Mouse (Mus musculus) gastrocnemius, postnatal 4 days (tissue): ENCODE results near the gene Relch. TPM values are rescaled to one million over a fixed set of nuclear protein-coding genes. Genes with fewer than 3 reads are reported as not detected.
"Not testable (repeated sequence)": the region's sequence is repeated elsewhere in the genome, so short reads cannot be mapped to it uniquely, and the experiment has no call there.

Source experiments
- DNase-seq, 2 experiments: peaks; one replicate each; pipeline ENCODE4 v3.0.0; 2021 to 2022; ENCODE audit warnings: low spot score in 2 of 2, mixed read lengths in 2 of 2
- total RNA-seq, 2 experiments: library from RNA; stranded (reverse); gene quantifications; 2 replicates each; pipeline ENCODE4 v1.2.3; 2021

Relch gene
- total RNA-seq, 2 experiments from 2014 or later, result 27.8 to 29.0 TPM

DNA sequence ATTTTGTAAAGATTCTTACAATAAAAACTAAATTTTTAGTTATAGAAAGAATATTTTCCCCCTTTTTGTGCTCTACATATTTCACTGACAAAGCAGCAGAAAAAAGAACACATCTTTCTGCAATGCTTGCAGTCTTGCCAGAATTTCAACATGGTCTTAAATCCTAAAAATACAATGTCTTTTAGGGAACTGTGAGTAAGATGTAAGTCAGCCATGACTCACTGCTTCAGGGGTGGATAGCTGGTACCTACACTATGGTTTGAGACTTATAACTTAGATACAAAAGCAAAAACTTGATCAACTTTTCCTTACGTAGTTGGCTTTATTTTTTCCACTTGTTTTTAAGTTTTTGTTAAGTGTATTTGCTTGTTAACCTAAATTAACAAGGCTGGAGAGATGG lies 78.8 kb downstream of the Relch start:
- no peak for DNase-seq

DNA sequence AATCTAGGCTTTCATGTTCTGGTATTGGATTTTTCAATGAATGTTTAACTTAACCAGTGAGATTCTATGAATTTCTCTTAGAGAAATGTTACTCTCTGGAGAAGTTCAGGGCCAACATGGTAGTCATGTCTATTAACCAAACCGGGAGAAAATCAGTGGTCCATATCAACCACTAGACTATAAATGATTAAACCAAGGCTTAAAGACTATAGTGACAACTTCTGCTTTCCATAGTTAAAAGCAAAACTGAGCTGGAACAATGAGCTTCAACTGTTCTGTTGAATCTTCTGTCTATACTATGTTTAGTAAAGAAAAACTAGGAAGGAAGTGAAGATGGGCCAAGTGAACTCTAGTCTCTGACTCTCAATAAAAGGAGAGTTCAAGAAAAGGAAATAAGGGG lies 82.8 kb downstream of the Relch start:
- DNase-seq, result no peak

DNA sequence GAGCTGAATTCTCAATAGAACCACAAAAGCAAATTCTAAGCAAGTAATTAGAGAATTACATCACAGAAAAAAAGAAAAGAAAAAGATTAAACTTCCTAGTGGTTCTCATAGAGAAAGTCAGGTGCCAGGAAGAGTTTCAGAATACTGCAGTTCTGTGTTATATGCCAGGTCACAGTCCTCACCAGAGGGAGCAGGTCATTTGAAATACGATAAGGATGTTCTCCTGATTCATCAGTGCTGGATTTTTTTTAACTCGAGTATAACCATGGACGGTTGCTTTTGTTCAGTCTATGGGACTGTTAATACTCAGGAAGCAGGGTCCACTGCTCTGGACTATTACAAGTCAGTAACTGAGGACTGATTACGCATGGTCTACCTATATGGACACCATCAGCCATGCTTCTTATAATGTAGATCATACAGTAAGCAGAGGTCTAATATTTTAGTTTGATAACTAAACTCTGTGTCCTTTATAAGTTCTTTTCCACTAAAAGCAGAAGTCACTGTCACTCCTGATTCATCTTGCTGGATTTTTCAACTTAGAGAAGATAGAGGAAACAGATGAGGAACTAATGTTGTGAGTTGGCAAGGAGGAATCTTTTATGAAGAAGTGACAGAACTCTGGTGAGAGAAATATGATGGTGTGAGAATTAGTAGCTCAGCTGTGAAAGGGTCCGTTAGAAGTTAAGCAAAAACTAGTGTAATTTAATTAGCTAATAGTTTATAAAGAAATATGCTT lies 83.4 kb downstream of the Relch start:
- DNase-seq, result no peak

DNA sequence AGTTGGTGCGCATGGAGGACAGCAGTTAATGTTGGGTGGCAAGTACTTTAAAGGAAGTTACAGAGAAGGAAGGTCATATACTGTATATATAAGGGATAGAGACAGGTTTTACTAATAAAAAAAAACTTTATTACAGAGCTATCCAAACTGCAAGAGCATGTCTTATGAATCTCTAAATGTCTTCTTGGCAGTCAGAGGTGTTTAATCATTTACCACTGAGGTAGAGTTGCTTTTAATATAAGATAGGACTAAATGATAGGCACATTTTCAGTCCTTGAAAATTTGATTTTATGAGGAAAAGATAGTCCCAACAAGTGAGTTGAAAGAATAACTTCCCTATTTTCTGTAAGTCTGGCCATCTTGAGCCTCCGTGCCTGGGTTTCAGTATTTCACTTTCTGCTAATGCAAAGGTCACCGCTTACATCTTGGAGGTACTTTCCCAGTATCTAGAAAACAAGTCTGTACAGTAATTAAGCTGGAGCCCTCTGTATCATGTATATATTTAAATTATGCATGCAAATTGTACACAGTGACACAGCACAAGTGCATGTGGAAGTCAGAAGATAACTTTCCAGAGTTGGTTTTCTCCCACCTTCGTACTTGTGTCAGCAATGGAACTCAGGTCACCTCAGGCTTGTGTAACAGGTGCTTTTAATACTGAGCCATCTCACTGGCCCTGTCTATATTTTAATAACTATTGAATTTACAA lies 84.6 kb downstream of the Relch start:
- no peak for DNase-seq

DNA sequence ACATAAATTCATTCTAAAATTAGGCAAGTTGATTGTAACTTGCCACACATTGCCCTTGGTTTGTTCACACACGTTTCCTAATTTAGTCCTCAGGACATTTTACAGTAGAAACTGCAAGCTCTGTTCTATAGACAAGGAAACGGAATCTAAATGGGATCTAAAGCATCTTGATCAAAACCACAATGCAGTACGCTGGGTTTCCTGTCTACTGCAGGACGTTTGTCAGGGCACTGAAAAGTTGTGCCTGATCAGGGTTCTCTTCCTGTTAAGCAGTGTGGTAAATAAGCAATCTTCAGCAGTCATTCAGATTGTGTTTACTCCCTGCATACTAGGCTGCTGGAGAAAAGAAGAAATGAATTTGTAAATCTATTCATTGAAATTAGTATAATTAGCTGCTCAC lies 88.5 kb downstream of the Relch start:
- DNase-seq, result no peak

DNA sequence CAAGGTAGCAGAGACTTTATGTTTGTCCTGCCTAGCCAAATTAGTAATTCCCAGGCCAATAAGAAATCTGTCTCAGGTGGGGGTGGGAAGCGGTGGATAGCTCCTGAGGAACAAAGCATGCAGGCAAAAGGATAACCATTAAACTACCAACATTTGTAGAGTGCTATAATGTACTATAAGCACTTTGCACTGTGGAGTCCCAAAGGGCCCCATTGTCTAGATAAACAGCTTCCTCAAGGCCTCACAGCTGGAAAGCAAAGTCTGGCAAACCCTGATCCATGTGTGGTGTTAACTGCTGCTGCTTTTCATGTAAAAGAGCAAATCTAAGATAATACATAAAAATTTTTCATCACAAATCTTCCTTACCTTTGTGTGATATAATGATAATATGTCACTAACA lies 89.3 kb downstream of the Relch start:
- no peak for DNase-seq

DNA sequence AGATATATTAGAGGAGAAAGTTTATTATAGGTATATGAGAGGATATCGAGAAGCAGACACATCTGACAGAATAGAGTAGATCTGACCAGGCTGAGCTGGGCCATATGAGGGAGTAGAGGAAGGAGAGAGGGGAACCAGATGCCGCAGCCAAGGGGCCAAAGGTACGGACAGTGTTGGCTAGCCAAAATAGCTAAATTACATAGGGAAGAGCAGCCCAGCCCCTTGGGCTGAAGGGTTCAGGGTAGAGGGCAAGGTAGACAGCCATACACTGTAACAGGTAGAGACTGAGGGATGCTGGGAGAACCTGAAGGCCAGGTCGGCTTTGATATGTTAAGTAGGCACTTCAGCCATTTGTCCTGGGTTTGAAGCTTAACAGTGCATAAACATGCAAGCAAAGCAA lies 95.1 kb downstream of the Relch start:
- no peak for DNase-seq

DNA sequence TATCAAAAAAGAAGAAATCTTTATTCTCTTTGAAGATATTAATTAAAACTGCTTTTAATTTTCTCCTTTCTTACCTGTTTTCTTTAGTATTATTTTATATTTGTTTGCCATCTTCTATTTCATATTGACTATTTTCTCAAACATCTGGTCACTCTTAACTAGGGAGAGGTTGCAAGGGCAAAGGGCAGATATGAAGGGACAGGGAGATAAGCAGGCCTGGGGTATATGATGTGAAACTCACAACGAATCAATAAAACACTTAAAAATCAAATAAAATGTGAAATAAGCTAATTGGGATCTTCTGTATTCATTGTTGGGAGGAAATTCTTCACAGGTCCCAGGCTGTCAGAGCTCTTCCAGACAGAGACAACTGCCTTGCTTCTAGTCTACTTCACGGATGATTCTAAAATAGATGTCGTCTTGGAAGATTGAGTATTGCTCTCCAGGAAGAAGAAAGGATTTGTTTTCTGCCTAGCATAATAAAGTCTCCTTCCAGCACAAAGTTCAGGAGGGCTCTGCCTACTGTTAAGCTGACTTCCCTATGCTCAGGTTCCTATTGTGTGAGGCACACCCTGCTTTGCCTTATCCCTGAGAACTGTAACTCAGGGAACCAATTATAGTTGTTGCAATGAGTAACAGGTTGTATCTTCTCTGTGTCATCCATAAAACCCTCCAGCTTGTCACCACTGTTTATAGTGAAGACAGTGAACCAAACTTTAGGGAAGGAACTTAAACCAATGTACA lies 95.9 kb downstream of the Relch start:
- DNase-seq, result no peak

DNA sequence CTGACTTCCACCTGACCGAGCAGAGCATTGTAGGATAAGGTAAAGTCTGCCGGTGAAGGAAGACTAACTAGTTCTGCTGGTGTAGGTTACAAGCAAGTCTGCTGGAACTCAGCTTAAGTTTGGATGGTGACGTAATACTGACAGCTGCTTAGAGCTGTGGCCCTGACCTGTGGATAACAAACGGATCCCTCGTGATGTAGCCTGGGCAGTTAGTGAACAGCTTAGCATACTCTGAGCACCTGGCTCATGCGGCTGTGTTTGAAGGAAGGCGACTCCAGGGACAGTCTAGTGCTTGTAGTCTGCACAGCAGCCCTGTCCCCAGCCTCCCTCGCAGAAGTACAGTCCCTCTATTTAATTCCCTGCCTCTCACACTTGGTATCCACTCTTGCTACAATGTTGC lies 101.9 kb downstream of the Relch start:
- no peak for DNase-seq

DNA sequence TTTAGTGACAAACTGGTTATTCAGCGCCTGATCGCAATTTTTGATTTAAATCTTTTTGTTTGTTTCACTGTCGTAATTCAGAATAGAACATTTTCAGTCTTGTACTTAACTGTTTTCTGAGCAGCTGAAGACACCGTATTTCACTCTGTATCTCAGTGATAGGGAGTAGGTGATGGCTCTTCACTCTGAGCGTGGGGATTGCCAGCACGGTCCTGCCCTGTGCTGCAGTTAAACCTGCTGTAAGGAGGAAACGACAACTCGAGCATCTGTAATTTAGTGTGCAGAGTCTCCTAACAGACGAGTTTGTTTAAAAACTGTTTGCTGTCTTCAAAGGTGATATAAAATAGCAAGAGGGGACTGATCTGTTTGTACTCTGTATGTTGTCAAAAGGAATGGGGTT lies 102.4 kb downstream of the Relch start:
- DNase-seq, result not testable (repeated sequence)

DNA sequence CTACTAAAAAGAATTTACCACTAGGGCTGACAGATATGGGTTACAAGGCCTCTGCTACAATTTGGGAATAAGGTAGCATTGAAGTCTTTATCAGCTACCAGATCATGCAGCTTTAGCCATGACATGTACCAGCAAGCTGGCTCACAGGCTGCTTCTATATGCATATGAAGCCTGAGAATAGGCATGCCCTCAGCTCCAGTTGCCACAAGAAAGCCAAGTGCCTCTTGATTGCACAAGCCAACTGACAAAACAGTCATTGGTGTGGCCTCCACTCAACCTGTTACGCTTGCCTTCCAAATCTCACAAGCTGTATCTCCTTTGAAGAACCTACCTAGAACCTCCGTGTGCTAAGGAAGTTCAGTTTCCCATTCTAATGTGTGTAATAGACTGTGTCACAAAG lies 104.7 kb downstream of the Relch start:
- no peak for DNase-seq

DNA sequence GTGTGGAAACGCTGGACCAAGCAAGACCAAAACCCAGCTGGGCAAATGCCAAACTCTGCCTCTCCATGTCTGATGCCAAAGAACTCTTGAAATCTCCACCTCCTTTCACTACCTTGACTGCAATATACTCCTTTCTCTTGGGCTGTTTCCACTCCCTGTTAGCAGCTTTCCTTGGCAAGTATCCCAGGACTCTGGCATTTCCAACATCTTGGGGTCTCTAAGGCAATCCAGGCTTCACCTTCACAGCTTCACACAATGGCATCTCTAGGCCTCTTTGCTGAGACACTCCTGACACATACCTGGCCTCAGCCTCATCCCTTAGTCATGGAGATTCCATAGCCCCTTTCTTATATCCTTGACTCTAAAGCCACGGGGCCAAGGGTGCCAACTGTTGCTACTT lies 107.0 kb downstream of the Relch start:
- DNase-seq, result no peak

DNA sequence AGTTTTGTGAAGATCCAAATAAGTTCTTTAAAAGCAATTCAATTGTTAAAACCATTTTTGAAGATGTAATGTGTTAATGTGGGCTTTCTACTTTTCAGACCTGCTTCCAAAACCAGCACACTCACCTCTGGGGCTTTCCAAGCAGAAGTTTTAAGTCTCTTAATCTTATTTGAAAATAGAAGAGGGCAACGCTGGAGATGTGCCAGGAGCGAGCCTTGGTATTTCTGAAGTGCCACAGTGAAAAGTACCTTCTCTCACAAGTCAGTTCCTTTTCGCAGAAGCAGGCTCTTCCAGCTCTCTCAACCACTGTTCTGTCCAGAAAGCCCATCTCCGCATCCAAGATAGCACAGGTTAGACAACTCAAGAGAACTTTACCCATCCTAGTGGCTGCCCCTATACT lies 112.8 kb downstream of the Relch start:
- DNase-seq, result no peak

DNA sequence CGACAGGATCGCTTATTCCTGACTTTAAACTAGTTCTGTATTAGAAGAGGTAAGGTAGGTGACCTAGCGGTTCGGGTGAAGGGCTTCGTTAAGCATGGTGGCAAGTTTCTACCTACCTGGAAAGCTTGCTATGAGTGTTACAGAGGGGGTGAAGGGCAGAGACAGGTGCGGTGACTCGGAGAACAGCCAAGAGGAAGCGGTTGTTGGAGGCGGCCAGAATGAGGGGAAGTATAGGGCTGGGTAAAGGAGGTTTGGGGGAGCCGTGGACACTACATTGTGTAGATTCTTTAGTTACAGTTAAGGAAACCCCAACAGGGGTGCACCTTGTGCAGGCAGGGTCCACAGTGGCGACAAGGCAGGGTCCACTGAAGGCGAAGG lies 116.4 kb downstream of the Relch start:
- DNase-seq, result no peak

DNA sequence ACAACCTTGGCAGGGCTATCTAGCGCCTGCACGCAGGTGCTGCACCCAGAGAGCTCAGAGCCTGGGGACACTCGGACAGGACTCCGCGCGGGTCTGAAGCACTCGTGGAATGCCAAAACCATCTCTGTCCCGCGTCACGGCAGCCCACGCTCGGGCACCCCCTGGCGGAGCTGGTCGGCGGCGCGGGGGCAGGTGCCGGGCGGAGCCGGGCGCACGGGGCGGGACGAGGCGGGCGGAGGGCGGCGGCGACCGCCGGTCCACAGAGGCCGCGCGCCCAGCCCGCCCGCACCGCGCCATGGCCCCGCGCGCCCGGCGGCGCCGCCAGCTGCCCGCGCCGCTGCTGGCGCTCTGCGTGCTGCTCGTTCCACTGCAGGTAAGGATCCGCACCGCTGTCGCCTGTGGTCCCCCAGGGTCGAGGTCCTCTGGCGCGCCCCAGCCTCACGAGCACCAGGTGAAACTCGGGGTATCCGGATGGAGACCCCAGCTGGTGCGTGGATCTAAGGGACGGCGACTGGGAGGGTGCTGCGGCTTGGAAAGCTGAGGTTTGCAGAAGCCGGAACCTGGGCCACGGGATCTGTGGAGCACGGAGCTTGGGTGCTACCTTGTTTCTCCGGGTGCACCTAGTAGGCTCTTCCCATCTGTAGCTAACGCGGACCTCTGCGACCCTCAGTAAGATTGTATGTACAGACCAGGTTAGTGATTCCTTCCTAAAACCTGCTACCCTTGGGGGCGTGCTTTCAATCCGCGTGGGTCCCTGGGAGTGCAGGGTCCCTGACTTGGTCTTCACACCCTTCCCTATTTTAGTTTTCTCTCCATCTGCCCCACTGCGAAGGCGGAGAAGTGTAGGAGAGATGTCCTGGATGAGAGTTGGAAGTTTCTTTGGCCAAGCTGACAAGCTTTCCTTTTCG lies 117.0 kb downstream of the Relch start, which contains the start of gene Tnfrsf11a:
Tnfrsf11a (plus strand) TSS at position 262 of the 908 bp plus-strand sequence.
- peak; percentile 42 to 50 for DNase-seq

DNA sequence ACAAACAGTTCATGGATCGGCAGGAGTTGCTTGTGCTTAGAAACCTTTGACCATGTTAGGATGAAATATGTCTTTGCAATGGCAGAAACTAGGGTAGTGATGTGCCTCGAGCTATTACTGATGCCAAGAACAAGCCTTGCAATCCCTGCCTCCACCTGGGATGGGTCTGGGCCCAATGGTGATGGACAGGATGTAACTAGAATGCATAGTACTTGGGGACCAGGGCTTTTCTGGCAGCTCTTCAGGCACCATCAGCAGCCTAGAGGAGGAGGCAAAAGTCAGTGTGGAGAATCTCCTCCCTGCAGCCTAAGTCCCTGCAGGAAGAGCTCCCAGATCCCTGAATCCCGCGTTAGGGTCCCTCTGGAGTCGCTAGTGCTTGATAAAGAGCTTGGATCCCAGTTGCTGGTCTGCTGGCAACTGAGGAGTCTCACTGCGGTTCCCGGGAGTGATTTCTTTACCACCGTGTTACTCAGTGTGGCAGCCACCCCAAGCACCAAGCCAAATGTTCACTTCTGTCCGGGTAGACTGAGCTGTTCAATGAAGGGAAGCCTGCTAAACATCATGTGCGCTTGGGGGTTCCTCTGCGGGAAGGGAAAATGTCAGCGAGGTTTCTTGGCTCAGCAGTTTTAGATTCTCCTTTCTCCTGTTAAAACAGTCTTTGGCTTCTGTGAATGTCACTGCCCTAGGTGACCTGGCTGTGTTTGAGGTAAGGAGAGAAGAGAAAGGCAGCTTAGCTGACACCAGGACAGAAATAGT lies 117.9 kb downstream of the Relch start:
- no peak for DNase-seq

DNA sequence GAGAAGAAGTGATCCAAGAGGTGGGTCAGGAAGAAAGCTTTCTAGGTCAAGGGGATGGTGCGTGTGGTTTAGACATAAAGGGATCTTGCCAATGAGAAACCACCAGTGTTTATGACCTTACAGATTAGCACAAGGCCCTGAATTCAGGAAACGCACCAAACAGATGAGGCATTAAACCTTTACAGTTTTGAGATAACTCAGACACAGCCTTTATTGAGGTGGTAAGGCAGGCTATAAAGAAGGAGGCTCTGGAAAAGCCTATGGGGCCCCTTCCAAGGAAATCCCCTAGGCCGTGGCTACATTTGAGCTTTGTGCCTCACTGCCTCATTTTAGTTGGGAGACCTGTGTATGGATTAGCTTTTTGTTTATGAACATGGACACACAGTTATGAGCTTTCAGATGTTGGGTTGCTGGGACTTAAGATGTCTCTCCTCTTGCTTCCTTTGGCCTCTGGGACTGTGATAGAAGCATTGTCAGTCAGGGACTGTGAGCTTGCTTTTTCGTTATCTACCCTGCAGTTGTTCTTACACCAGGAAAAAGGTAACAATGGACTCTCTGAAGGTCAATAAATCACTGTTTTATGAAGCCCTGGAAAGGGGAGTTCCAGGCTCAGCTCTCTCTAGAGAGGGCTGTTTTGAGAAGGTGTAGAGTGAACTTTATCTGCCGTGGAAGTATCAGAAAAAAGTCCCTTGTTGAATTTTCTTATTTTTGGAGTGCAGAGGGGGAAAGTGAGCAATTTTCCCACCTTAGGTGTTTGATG lies 120.8 kb downstream of the Relch start:
- no peak for DNase-seq

DNA sequence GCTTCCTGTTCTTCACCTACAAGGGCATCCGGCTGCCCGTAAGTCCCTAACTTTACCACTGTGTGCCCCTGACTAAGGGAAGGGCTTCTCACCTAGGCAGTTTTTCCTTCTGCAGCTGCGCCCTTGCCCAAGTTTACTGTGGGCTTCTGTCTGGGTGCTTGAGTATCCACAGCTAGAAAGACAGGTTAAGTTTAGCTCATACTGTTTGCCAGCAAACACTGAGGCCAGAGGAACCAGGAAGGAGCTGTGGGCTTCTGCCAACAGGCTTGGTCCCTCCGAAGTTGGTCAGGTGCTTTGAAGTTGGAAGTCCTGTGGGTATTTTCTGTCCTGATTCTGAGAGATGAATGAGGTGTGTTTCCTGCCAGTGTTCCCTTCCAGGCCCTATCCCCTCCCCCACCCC lies 121.5 kb downstream of the Relch start:
- DNase-seq, result no peak

DNA sequence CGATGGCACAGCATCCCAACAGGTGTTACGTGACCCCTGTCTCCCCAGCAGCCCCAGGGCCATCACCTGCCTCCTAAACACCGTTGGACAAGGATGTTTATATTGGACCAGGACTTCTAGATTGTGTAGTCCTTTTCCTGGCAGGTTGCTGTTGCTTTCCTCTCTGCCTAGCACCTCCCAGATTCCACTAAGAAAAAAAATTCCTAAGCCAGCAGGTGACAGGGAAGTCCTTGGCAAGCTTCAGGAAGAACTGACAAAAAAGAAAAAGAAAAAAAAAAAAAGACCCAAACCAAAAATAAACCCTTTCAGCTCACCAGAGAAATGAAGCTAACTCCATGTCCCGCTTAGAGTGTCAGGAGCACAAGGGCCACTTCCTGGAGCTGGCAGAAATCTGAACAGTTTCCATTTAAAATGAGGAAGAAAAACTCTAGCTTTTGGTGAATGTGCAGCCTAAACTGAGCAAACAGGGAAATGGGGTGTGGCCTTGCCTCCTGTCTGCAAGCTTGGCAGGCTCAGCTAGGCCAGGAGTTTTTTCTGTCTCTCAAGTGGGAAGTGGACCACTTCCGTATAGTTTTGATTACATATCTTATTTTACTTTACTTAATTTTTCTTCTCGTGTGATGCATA lies 123.2 kb downstream of the Relch start:
- DNase-seq, result no peak
